Mouse (Mus musculus): Measurements from ENCODE around the gene Ttyh2. TPM values are rescaled to one million over a fixed set of nuclear protein-coding genes. Genes with fewer than 3 reads are reported as not detected.

The Ttyh2 gene
- polyA plus RNA-seq, 2 experiments from 2014 or later = 2.4 to 3.3 TPM

DNA sequence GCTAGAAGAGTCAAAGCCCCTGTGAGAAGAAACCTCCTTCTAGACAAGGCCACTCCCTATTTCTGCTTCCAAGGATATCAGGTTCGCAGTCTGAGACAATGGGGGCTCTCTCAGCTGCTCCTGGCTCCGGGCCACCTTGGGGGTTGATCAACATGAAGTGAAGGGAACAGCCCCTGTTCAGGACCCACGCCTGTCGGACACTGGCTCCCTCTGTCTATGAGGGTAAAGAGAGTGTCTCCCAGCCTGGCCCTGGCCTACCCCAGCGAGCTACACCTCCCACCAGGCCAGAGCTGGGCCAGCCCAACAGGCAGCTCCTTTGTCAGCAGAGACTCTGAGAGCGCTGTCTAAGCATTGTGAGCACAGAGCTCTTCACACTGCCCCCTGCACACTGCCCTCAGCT lies 94.7 kb downstream of the Ttyh2 start:
- ATAC-seq = no peak

Other genes with a start within 250 kb of the Ttyh2 start
- 1,000 to 10,000 TPM; 1,043 to 1,380 TPM for gene Rpl38, start 6.9 kb upstream of the Ttyh2 start, polyA plus RNA-seq (2017; shearing (Covaris generic))
- not detected for gene Dnaic2, start 52.0 kb downstream of the Ttyh2 start, polyA plus RNA-seq (2017; shearing (Covaris generic))
- gene Kif19a, start 90.0 kb downstream of the Ttyh2 start, polyA plus RNA-seq (2017; shearing (Covaris generic)) = under 1 TPM in 1 of 2 experiments, not detected in 1; 0.22 TPM
- gene Btbd17, start 120.5 kb downstream of the Ttyh2 start, polyA plus RNA-seq (2017; shearing (Covaris generic)) = not detected
- not detected for gene Gpr142, start 123.5 kb downstream of the Ttyh2 start, polyA plus RNA-seq (2017; shearing (Covaris generic))
- gene Gprc5c, start 175.7 kb downstream of the Ttyh2 start, polyA plus RNA-seq (2017; shearing (Covaris generic)) = under 1 TPM in 1 of 2 experiments, not detected in 1; 0.15 TPM
- under 1 TPM in 1 of 2 experiments, not detected in 1; 0.12 TPM for gene Cd300a, start 214.6 kb downstream of the Ttyh2 start, polyA plus RNA-seq (2017; shearing (Covaris generic))

Data from activated CD4-positive, CD25-positive, alpha-beta regulatory T cell, adult 4 months (primary cell).